Mouse (Mus musculus) layer of hippocampus, adult 2 months (tissue): ENCODE results near the gene Tie1. TPM values are rescaled to one million over a fixed set of nuclear protein-coding genes. Genes with fewer than 3 reads are reported as not detected.

Experiments
- DNase-seq, 2 experiments: peaks; one replicate each; pipeline ENCODE4 v3.0.0; 2022; ENCODE audit warnings: low spot score in 2 of 2
- H3K27ac ChIP-seq: fragments of 200-600 bp; 2 replicates; pipeline ENCODE4 v1.8.1; 2022
- H3K4me3 ChIP-seq: fragments of 200-600 bp; 2 replicates; pipeline ENCODE4 v1.8.1; 2022; ENCODE audit warnings: mild to moderate bottlenecking
- CTCF ChIP-seq: fragments of 200-600 bp; conservative IDR thresholded peaks from 2 replicates; pipeline ENCODE4 v1.8.1; 2022; ENCODE audit warnings: antibody characterized with exemption, mild to moderate bottlenecking, moderate library complexity
- long read RNA-seq, 2 experiments: library from polyadenylated mRNA; stranded (forward); transcript quantifications; one replicate each; pipeline ENCODE4 v2.0.0; 2021; ENCODE audit warnings: borderline mapping rate in 2 of 2
- total RNA-seq, 2 experiments: library from RNA; stranded (reverse); gene quantifications; 2 replicates each; pipeline ENCODE4 v1.2.3; 2021

Tie1 gene
- 1 to 10 TPM; 7.0 to 9.3 TPM for total RNA-seq
- long read RNA-seq, experiment 1, full-length matches to known transcripts = 3 of 11 reads
- long read RNA-seq, experiment 1, partial matches to known transcripts = 3 of 11 reads
- long read RNA-seq, experiment 1, other reads (novel, unspliced or antisense) = 5 of 11 reads
- long read RNA-seq, experiment 2, full-length matches to known transcripts = 7 of 12 reads
- long read RNA-seq, experiment 2, partial matches to known transcripts = 1 of 12 reads
- long read RNA-seq, experiment 2, other reads (novel, unspliced or antisense) = 4 of 12 reads

GRCm38 (mm10) chr4:118489717-118490132 is at the start of gene Tie1:
Gene Tie1 (minus strand): TSS chr4:118490061.
- TF ChIP-seq CTCF = no peak
- DNase-seq = no peak
- Histone ChIP-seq H3K4me3 (peak within 1 kb of the TSS; percentile 27; the same call in 1 of the 2 replicates), H3K27ac (peak within 1 kb of the TSS; percentile 53; the same call in 1 of the 2 replicates)

- no peak for TF ChIP-seq CTCF
- Histone ChIP-seq H3K4me3 (no peak overlapping the region), H3K27ac (no peak overlapping the region)
- DNase-seq = no peak
These were observed 47.9 kb upstream of the Tie1 start for GRCm38 (mm10) chr4:118537801-118538200.

- Histone ChIP-seq H3K4me3 (no peak overlapping the region), H3K27ac (no peak overlapping the region)
- TF ChIP-seq CTCF = no peak
- DNase-seq = no peak
These were observed 45.7 kb upstream of the Tie1 start for GRCm38 (mm10) chr4:118535610-118536009.

- DNase-seq = no peak
- TF ChIP-seq CTCF = no peak
- Histone ChIP-seq H3K4me3 (no peak overlapping the region), H3K27ac (no peak overlapping the region)
These were observed 43.7 kb upstream of the Tie1 start for GRCm38 (mm10) chr4:118533605-118534004.

- no peak for DNase-seq
- TF ChIP-seq CTCF = no peak
- H3K27ac ChIP-seq = no peak overlapping the region
These were observed 43.3 kb upstream of the Tie1 start for GRCm38 (mm10) chr4:118533156-118533555.

GRCm38 (mm10) chr4:118532663-118533062 is 42.8 kb upstream of the Tie1 start:
- H3K27ac ChIP-seq = no peak overlapping the region
- DNase-seq = no peak
- TF ChIP-seq CTCF = no peak
- H3K4me3 ChIP-seq = no peak overlapping the region

More at GRCm38 (mm10) chr4:118533156-118533555, 43.3 kb upstream of the Tie1 start:
- no peak overlapping the region for H3K4me3 ChIP-seq

GRCm38 (mm10) chr4:118527720-118528119 is 37.9 kb upstream of the Tie1 start:
- no peak for TF ChIP-seq CTCF
- DNase-seq = no peak
- Histone ChIP-seq H3K4me3 (no peak overlapping the region), H3K27ac (no peak overlapping the region)

GRCm38 (mm10) chr4:118527335-118527681 is 37.4 kb upstream of the Tie1 start:
- no peak for TF ChIP-seq CTCF
- Histone ChIP-seq H3K4me3 (no peak overlapping the region), H3K27ac (no peak overlapping the region)

GRCm38 (mm10) chr4:118526408-118527334 is 36.8 kb upstream of the Tie1 start, which contains the start of gene 2610528J11Rik:
Gene 2610528J11Rik (plus strand): TSS chr4:118526999.
- Histone ChIP-seq H3K27ac (no peak within 1 kb of the TSS), H3K4me3 (no peak within 1 kb of the TSS)
- DNase-seq = no peak
- TF ChIP-seq CTCF = no peak

More at GRCm38 (mm10) chr4:118527335-118527681, 37.4 kb upstream of the Tie1 start:
- DNase-seq = no peak

GRCm38 (mm10) chr4:118525779-118526178 is 35.9 kb upstream of the Tie1 start:
- no peak overlapping the region for H3K27ac ChIP-seq
- DNase-seq = no peak
- no peak for TF ChIP-seq CTCF
- H3K4me3 ChIP-seq = no peak overlapping the region

GRCm38 (mm10) chr4:118523976-118524375 is 34.1 kb upstream of the Tie1 start:
- no peak for DNase-seq
- Histone ChIP-seq H3K4me3 (no peak overlapping the region), H3K27ac (no peak overlapping the region)
- no peak for TF ChIP-seq CTCF

- no peak for DNase-seq
- no peak overlapping the region for H3K4me3 ChIP-seq
These were observed 32.4 kb upstream of the Tie1 start for GRCm38 (mm10) chr4:118522248-118522647.

GRCm38 (mm10) chr4:118518208-118518607 is 28.3 kb upstream of the Tie1 start:
- TF ChIP-seq CTCF = no peak
- Histone ChIP-seq H3K27ac (no peak overlapping the region), H3K4me3 (no peak overlapping the region)
- no peak for DNase-seq

More at GRCm38 (mm10) chr4:118522248-118522647, 32.4 kb upstream of the Tie1 start:
- H3K27ac ChIP-seq = no peak overlapping the region
- TF ChIP-seq CTCF = no peak
